Mouse (Mus musculus): ENCODE data around the gene Nf1. TPM values are rescaled to one million over a fixed set of nuclear protein-coding genes. Genes with fewer than 3 reads are reported as not detected.

Gene Nf1
- polyA plus RNA-seq, 1 experiment, result 8.0 TPM

- Histone ChIP-seq H3K79me2 (ENCODE audit: control insufficient read depth, insufficient read depth) (no peaks in the 10 kb centered on the region), H3K79me3 (ENCODE audit: low read depth) (no peaks in the 10 kb centered on the region), H3K4me3 (ENCODE audit: insufficient read depth, poor library complexity, severe bottlenecking) (no peak overlapping the region), H3ac (ENCODE audit: control insufficient read depth, insufficient read length, low read depth) (no peak overlapping the region), H3K27me3 (ENCODE audit: control insufficient read depth, insufficient read depth, insufficient read length) (no peaks in the 10 kb centered on the region), H3K36me3 (ENCODE audit: control insufficient read depth, insufficient read depth) (no peaks in the 10 kb centered on the region)
- TF ChIP-seq MYOG (IDR thresholded peaks at IDR 0.05; ENCODE audit: control insufficient read depth, extremely low read depth, insufficient read length) (no peak), USF1 (IDR thresholded peaks at IDR 0.05; ENCODE audit: low read depth) (peak; percentile 98), FOSL1 (IDR thresholded peaks at IDR 0.05; ENCODE audit: insufficient read depth, low read length, poor library complexity, severe bottlenecking) (no peak), CEBPB (IDR thresholded peaks at IDR 0.05; ENCODE audit: low read depth) (no peak), MYOD1 (IDR thresholded peaks at IDR 0.05; ENCODE audit: control insufficient read depth, insufficient read length, low read depth) (peak; percentile 66), CTCF (IDR thresholded peaks at IDR 0.05; ENCODE audit: control insufficient read depth, insufficient read depth, insufficient read length) (no peak), MAX (IDR thresholded peaks at IDR 0.05) (no peak)
These were observed 33.0 kb upstream of the Nf1 start for GRCm38 (mm10) chr11:79306510-79306909.

GRCm38 (mm10) chr11:79306996-79307395 lies 32.5 kb upstream of the Nf1 start:
- Histone ChIP-seq H3K36me3 (ENCODE audit: control insufficient read depth, insufficient read depth) (no peaks in the 10 kb centered on the region), H3K79me2 (ENCODE audit: control insufficient read depth, insufficient read depth) (no peaks in the 10 kb centered on the region), H3K4me3 (ENCODE audit: insufficient read depth, poor library complexity, severe bottlenecking) (no peak overlapping the region), H3K79me3 (ENCODE audit: low read depth) (no peaks in the 10 kb centered on the region), H3K27me3 (ENCODE audit: control insufficient read depth, insufficient read depth, insufficient read length) (no peaks in the 10 kb centered on the region), H3ac (ENCODE audit: control insufficient read depth, insufficient read length, low read depth) (peak overlapping the region; percentile 0)
- TF ChIP-seq MAX (IDR thresholded peaks at IDR 0.05), result no peak

GRCm38 (mm10) chr11:79307560-79308200 lies 31.8 kb upstream of the Nf1 start:
- Histone ChIP-seq H3K79me2 (ENCODE audit: control insufficient read depth, insufficient read depth) (no peaks in the 10 kb centered on the region), H3K36me3 (ENCODE audit: control insufficient read depth, insufficient read depth) (no peaks in the 10 kb centered on the region), H3ac (ENCODE audit: control insufficient read depth, insufficient read length, low read depth) (no peak overlapping the region), H3K4me3 (ENCODE audit: insufficient read depth, poor library complexity, severe bottlenecking) (no peak overlapping the region), H3K79me3 (ENCODE audit: low read depth) (no peaks in the 10 kb centered on the region), H3K27me3 (ENCODE audit: control insufficient read depth, insufficient read depth, insufficient read length) (no peaks in the 10 kb centered on the region)
- no peak for TF ChIP-seq MYOG (IDR thresholded peaks at IDR 0.05; ENCODE audit: control insufficient read depth, extremely low read depth, insufficient read length)
- TF ChIP-seq MYOD1 (IDR thresholded peaks at IDR 0.05; ENCODE audit: control insufficient read depth, insufficient read length, low read depth), result no peak
- TF ChIP-seq CEBPB (IDR thresholded peaks at IDR 0.05; ENCODE audit: low read depth), result no peak
- no peak for TF ChIP-seq MAX (IDR thresholded peaks at IDR 0.05)
- no peak for TF ChIP-seq CTCF (IDR thresholded peaks at IDR 0.05; ENCODE audit: control insufficient read depth, insufficient read depth, insufficient read length)
- no peak for TF ChIP-seq FOSL1 (IDR thresholded peaks at IDR 0.05; ENCODE audit: insufficient read depth, low read length, poor library complexity, severe bottlenecking)
- TF ChIP-seq USF1 (IDR thresholded peaks at IDR 0.05; ENCODE audit: low read depth), result no peak

- H3K36me3 ChIP-seq (ENCODE audit: control insufficient read depth, insufficient read depth), result no peaks in the 10 kb centered on the region
- no peaks in the 10 kb centered on the region for H3K79me3 ChIP-seq (ENCODE audit: low read depth)
- TF ChIP-seq MAX (IDR thresholded peaks at IDR 0.05) (no peak), MYOD1 (IDR thresholded peaks at IDR 0.05; ENCODE audit: control insufficient read depth, insufficient read length, low read depth) (no peak), FOSL1 (IDR thresholded peaks at IDR 0.05; ENCODE audit: insufficient read depth, low read length, poor library complexity, severe bottlenecking) (no peak), CTCF (IDR thresholded peaks at IDR 0.05; ENCODE audit: control insufficient read depth, insufficient read depth, insufficient read length) (no peak), CEBPB (IDR thresholded peaks at IDR 0.05; ENCODE audit: low read depth) (no peak), MYOG (IDR thresholded peaks at IDR 0.05; ENCODE audit: control insufficient read depth, extremely low read depth, insufficient read length) (no peak), USF1 (IDR thresholded peaks at IDR 0.05; ENCODE audit: low read depth) (no peak)
- H3K4me3 ChIP-seq (ENCODE audit: insufficient read depth, poor library complexity, severe bottlenecking), result no peak overlapping the region
- H3K79me2 ChIP-seq (ENCODE audit: control insufficient read depth, insufficient read depth), result no peaks in the 10 kb centered on the region
- H3K27me3 ChIP-seq (ENCODE audit: control insufficient read depth, insufficient read depth, insufficient read length), result no peaks in the 10 kb centered on the region
- H3ac ChIP-seq (ENCODE audit: control insufficient read depth, insufficient read length, low read depth), result no peak overlapping the region
These were observed 29.0 kb upstream of the Nf1 start for GRCm38 (mm10) chr11:79310467-79310866.

- Histone ChIP-seq H3K27me3 (ENCODE audit: control insufficient read depth, insufficient read depth, insufficient read length) (no peaks in the 10 kb centered on the region), H3K79me2 (ENCODE audit: control insufficient read depth, insufficient read depth) (no peaks in the 10 kb centered on the region), H3K79me3 (ENCODE audit: low read depth) (no peaks in the 10 kb centered on the region), H3K36me3 (ENCODE audit: control insufficient read depth, insufficient read depth) (no peaks in the 10 kb centered on the region), H3K4me3 (ENCODE audit: insufficient read depth, poor library complexity, severe bottlenecking) (no peak overlapping the region), H3ac (ENCODE audit: control insufficient read depth, insufficient read length, low read depth) (no peak overlapping the region)
- TF ChIP-seq CEBPB (IDR thresholded peaks at IDR 0.05; ENCODE audit: low read depth) (no peak), USF1 (IDR thresholded peaks at IDR 0.05; ENCODE audit: low read depth) (no peak), MYOD1 (IDR thresholded peaks at IDR 0.05; ENCODE audit: control insufficient read depth, insufficient read length, low read depth) (no peak), FOSL1 (IDR thresholded peaks at IDR 0.05; ENCODE audit: insufficient read depth, low read length, poor library complexity, severe bottlenecking) (no peak), CTCF (IDR thresholded peaks at IDR 0.05; ENCODE audit: control insufficient read depth, insufficient read depth, insufficient read length) (no peak), MAX (IDR thresholded peaks at IDR 0.05) (no peak), MYOG (IDR thresholded peaks at IDR 0.05; ENCODE audit: control insufficient read depth, extremely low read depth, insufficient read length) (no peak)
These were observed 22.6 kb upstream of the Nf1 start for GRCm38 (mm10) chr11:79316807-79317345.

GRCm38 (mm10) chr11:79319807-79320206 lies 19.7 kb upstream of the Nf1 start:
- no peaks in the 10 kb centered on the region for H3K27me3 ChIP-seq (ENCODE audit: control insufficient read depth, insufficient read depth, insufficient read length)
- TF ChIP-seq MYOD1 (IDR thresholded peaks at IDR 0.05; ENCODE audit: control insufficient read depth, insufficient read length, low read depth) (no peak), CTCF (IDR thresholded peaks at IDR 0.05; ENCODE audit: control insufficient read depth, insufficient read depth, insufficient read length) (no peak), MYOG (IDR thresholded peaks at IDR 0.05; ENCODE audit: control insufficient read depth, extremely low read depth, insufficient read length) (no peak), CEBPB (IDR thresholded peaks at IDR 0.05; ENCODE audit: low read depth) (no peak), USF1 (IDR thresholded peaks at IDR 0.05; ENCODE audit: low read depth) (no peak), FOSL1 (IDR thresholded peaks at IDR 0.05; ENCODE audit: insufficient read depth, low read length, poor library complexity, severe bottlenecking) (no peak), MAX (IDR thresholded peaks at IDR 0.05) (no peak)
- no peaks in the 10 kb centered on the region for H3K79me2 ChIP-seq (ENCODE audit: control insufficient read depth, insufficient read depth)
- H3ac ChIP-seq (ENCODE audit: control insufficient read depth, insufficient read length, low read depth), result no peak overlapping the region
- H3K4me3 ChIP-seq (ENCODE audit: insufficient read depth, poor library complexity, severe bottlenecking), result no peak overlapping the region
- no peaks in the 10 kb centered on the region for H3K79me3 ChIP-seq (ENCODE audit: low read depth)
- no peaks in the 10 kb centered on the region for H3K36me3 ChIP-seq (ENCODE audit: control insufficient read depth, insufficient read depth)
